Mouse (Mus musculus): Measurements from ENCODE around the gene Galnt5. TPM values are rescaled to one million over a fixed set of nuclear protein-coding genes. Genes with fewer than 3 reads are reported as not detected.

Galnt5 gene
- total RNA-seq (2021): under 1 TPM; 0.07 to 0.15 TPM
- long read RNA-seq, experiment 1: 0 reads
- long read RNA-seq, experiment 2: 0 reads

- peak; percentile 2 to 3 for DNase-seq
Observed at GRCm38 (mm10) chr2:57997752-57998430, at the start of gene Galnt5. Gene Galnt5, plus strand, starts transcription at chr2:57997884.

DNA sequence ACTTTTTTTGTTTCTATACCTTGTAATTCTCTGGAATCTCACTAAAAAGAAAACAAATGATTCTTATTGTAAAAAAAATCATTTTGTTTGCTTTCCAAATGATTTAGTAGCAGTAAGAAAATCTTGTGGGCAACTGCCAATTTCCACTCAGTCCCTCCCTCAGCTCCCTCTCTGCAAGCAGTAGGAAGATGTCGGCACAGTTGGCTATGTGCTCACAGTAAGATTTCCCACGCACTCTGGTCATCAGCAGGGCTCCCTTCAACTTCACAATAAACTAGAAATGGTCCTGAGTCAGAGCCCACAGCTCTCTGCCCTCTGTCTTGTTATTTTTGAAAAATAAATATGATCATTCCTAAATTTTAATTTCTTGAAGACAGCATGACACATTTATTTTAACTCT lies 46.1 kb upstream of the Galnt5 start:
- DNase-seq: no peak

- DNase-seq: no peak
Observed at GRCm38 (mm10) chr2:57960786-57961185, 36.9 kb upstream of the Galnt5 start.

DNA sequence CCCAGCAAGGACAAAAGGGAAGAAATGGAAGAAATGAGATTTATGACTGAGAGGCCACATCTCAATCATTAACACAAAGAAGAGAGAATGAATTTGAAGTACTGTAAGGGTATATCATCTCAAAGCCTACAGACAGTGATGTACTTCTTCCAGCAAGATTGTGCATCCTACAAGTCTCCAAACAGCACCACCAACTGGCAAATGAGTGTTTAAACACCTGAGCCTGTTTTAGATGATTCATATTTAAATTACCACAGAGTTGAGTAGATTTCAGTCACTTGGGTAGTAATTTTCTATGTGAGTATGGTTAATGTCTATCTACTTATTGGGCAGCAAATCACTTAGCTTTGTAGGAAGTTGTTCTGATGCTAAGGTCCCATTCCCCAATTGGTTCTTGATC lies 15.4 kb upstream of the Galnt5 start:
- DNase-seq: no peak

DNA sequence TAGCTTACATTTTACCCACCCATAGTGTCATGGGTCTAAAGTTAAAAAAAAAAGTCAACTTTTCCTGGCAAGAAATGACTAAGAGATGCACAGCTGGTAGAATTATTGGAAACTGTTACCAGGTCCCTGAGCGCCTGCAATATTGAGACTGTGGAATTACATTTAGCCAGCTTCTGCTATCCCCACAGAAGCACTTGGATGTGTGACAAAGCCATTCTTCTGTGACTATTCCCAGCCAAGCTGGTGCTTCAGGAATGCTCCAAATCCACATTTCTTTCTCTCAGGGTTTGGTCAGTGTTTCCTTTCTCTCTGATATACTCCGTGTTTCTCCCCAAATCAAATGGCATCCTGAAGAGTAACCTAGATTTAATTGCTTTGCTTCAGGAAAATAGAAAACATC lies 6.6 kb upstream of the Galnt5 start:
- no peak for DNase-seq

GRCm38 (mm10) chr2:58001497-58001896 lies 3.8 kb downstream of the Galnt5 start:
- DNase-seq: no peak

DNA sequence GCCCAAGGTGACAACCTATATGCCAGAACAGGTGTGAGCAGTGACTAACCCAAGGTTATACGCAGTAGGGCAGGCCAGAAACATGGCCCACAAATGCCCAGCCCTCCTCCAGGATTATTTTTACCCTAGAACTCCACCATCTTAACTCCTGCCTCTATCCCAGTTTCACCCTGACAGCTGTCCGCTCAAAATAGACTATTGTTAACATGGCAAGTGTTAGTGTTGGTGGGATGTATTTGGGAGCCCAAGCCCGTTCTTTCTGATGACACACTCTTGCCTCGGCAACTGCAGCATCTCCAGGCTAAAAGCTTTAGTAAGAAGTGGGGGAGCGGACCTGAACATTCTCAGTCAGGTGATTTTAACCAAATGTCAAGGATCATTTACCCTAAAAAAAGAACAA lies 9.4 kb downstream of the Galnt5 start:
- DNase-seq: no peak

DNA sequence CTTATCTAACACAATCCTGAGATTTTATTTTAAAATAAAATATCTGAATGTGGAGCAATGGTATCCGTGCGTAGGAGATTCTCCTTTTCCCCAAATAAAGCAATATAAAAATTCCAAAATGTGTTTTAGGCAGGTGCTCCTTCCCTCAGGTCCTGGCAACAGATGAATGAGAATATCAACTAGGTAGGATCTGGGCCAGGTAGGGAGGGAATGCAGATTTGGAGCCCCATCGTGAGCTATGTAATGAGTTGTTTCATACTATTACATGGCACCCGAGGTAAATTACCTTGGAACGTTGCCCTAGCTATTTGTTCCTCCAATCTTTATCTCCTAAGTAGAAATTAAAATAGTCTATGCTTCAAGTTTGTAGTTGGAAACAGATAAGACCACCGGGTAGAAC lies 25.9 kb downstream of the Galnt5 start:
- no peak for DNase-seq

DNA sequence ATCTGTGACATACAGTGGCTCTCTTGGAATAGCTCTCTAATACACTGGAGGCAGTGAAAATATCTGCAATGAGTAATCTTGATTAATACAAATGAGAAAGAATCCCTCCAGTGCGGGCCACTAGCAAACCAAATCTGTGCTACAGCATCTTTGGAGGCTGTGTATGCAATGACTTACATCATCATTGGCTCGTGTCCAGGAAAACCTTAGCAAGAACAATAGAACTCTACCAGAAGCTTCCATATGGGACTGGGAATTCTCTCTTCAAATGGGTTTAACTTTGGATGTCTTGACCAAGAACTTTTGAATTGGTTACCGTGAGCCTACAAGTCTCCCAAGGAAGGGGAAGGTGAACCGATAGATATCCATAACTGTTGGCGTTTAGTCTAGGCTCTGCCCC lies 29.1 kb downstream of the Galnt5 start:
- DNase-seq: no peak

- peak; percentile 1 to 25 for DNase-seq
Observed at GRCm38 (mm10) chr2:58029404-58029803, 31.7 kb downstream of the Galnt5 start.

- DNase-seq: no peak
Observed at GRCm38 (mm10) chr2:58031431-58031830, 33.7 kb downstream of the Galnt5 start.

GRCm38 (mm10) chr2:58035635-58036034 lies 38.0 kb downstream of the Galnt5 start:
- DNase-seq: no peak

DNA sequence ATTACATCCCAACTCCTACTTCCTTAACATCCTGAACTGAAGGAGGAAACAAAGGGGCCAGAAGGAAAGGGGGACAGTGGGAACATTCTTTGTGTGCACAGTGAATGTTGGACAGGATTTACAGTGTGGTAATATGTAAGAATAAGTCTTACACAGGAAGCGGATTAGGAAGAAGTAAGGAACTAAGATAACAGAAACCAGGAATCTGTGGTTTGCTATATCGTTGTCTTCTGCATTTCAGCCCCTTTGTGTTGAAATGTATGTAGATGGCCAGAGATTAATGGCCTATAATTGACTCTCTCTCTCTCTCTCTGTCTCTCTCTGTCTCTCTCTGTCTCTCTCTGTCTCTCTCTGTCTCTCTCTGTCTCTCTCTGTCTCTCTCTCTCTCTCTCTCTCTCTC lies 39.2 kb downstream of the Galnt5 start:
- no peak for DNase-seq

DNA sequence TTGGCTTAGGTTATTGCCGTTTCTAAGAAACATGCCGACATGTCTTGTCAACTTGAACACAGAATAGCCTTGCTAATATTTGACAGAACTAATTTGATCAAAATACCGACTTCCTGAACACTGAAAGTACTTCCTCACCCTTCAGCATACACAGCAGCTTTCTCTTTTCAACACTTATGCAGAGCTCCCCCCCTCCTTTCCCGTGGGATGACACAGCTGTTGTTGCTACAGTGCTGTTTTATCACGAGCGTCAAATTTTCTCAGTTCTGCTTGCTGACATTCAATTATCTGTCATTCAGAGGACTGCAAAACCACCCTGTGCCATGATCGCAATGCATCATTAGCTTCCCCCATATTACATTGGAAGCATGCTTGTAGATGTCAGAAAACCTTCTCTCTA lies 44.2 kb downstream of the Galnt5 start:
- DNase-seq: peak; percentile 5 to 12

DNA sequence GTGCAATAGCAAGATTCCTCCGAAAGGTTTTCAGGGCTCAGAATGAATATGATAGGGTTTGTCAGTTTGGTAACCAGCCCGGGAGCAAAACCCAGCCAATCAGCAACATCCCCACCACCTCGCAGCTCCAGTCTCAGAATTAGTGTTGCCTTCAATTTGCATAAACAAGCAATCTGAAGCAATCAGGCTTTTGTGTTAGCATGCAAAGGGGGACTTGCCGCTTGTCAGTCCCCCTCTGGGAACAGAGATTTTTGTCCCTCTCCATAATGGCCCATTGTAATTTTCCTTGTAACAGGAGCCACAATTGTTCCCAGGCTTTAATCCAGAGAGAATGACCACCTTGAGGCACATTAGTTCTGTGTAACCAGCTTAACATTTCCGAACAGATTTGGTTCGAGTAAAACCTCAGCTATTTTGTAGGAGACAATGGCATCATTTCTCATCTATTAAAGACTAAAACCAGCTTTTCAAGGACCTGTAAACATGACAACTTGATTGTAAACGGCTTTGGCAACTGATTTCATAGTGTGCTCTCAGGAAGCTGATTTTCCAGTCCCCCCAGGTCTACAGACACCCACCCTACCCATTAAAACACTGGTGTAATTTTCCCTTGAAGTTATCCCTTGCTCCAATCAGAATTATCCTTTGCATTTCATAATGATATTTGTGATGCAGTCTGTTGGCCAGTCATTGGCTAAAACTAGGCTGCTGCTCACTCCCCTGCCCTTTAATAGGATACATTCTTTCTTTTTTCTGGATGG lies 55.3 kb downstream of the Galnt5 start, which contains the start of gene Ermn:
Gene Ermn, minus strand, starts transcription at position 44 of the 761 bp plus-strand sequence.
- DNase-seq: no peak

- DNase-seq: peak; percentile 42 to 75
Observed at GRCm38 (mm10) chr2:58055383-58055782, 57.7 kb downstream of the Galnt5 start.

GRCm38 (mm10) chr2:58079849-58080248 lies 82.2 kb downstream of the Galnt5 start:
- DNase-seq: peak; percentile 1 to 6

DNA sequence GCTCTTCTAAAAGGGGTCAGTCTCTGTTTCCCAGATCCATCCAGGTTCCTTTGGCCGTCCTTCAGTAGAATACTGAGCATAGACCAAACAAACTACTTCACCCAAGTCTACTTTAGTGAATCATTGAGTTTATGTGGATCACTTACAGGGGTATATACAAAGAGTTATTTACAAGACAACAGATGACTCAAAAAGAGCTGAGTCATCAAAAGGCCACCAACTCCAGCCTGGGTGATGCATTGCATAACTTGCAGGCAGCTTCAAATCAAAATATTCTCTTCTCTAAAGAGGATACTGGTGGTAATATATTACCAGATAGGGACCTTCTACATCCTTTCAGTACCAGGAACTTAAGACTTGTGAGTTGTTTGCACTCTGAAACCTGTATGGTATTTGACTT lies 88.7 kb downstream of the Galnt5 start:
- no peak for DNase-seq

GRCm38 (mm10) chr2:58094818-58095217 lies 97.1 kb downstream of the Galnt5 start:
- DNase-seq: no peak
